Mouse (Mus musculus) cerebellum, adult 2 months (tissue): ENCODE measurements at regions not wholly inside any gene's neighbourhood (a gene's known extent, or its start where the extent isn't known, plus 50 kb on each side); places are given as distances from the start of the nearest gene placed in this dataset.

Experiments
- CTCF ChIP-seq: fragments of 200-500 bp; IDR thresholded peaks from 2 replicates; pipeline ENCODE4 v1.5.1; 2011; ENCODE audit warnings: low read depth, mild to moderate bottlenecking, control low read depth, low read length, moderate library complexity, borderline replicate concordance; ENCODE audit not compliant: insufficient read depth
- POLR2A ChIP-seq: fragments of 200-500 bp; IDR thresholded peaks from 2 replicates; pipeline ENCODE4 v1.6.1; 2011; ENCODE audit warnings: low read length, control low read depth, borderline replicate concordance; ENCODE audit not compliant: insufficient read depth

GRCm38 (mm10) chrX:11099146-11100087 is 199.6 kb upstream of the H2al1a start:
- TF ChIP-seq POLR2A (no peak), CTCF (no peak)
